Mouse (Mus musculus) layer of hippocampus, adult 11-12 months (tissue): ENCODE results near the gene Vmn2r101.

Source experiments
- DNase-seq: peaks from one replicate; pipeline ENCODE4 v3.0.0; 2022; ENCODE audit warnings: low spot score

The Vmn2r101 gene

GRCm38 (mm10) chr17:19576927-19577326, at the start of gene Vmn2r101:
Gene Vmn2r101, plus strand, starts transcription at chr17:19577227.
- no peak for DNase-seq

GRCm38 (mm10) chr17:19629328-19629727, 52.3 kb downstream of the Vmn2r101 start:
- DNase-seq = no peak

- no peak for DNase-seq
Measured at GRCm38 (mm10) chr17:19658447-19658846, 81.4 kb downstream of the Vmn2r101 start.

- no peak for DNase-seq
Measured at GRCm38 (mm10) chr17:19660028-19660427, 83.0 kb downstream of the Vmn2r101 start, which contains the start of gene Vmn2r102. Gene Vmn2r102, plus strand, starts transcription at chr17:19660328.
